Comparison of ENCODE assay signal across 8 mouse cellular contexts in the genomic region with DNA sequence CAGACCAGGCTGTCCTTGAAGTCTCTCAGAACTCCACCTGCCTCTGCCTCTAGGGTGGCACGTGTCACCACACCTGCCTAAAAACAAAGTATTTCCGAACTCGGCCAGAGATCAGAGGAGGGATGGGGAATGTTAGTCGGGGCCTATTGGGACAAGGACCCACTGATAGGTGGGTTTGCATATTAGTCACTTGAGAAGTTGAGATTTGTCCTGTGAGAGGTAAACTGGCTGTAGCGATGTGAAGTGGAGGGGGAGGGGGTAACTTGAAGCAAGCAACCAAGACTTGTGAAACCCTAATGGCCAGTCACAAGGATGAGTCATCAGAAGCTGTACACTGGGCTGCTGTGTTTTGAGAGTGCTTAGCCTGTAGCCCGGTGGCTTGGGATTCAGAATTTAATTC. TPM values are rescaled to one million over a fixed set of nuclear protein-coding genes. Genes with fewer than 3 reads are reported as not detected.
DNase-seq lines count a peak whose midpoint lies in the region; ATAC-seq and TF ChIP-seq lines count a peak whose summit lies in the region.

No protein-coding gene starts in this region.

- peak overlapping the region; percentile 83 for H3K4me3 ChIP-seq in embryonic fibroblast, embryonic 13.5 days (ENCODE audit: insufficient read depth, low read length)
- peak overlapping the region; percentile 90 for H3K4me3 ChIP-seq in limb, embryonic 13.5 days
- peak overlapping the region; percentile 62 for H3K4me3 ChIP-seq in midbrain, embryonic 15.5 days

- peak overlapping the region; percentile 96 for H3K9ac ChIP-seq in limb, embryonic 13.5 days
- H3K9ac ChIP-seq in midbrain, embryonic 15.5 days = peak overlapping the region; percentile 91; the same call in 1 of the 2 replicates

- no peaks in the 10 kb centered on the region for H3K27me3 ChIP-seq in limb, embryonic 13.5 days
- H3K27me3 ChIP-seq in midbrain, embryonic 15.5 days (replicated peaks) = no peaks in the 10 kb centered on the region

- 8% methylated on average over 6 of the region's 6 CpGs for WGBS in limb, embryonic 13.5 days
- WGBS in midbrain, embryonic 15.5 days = 37% methylated on average over 6 of the region's 6 CpGs

- no peak for TF ChIP-seq POLR2A in embryonic fibroblast, embryonic 13.5 days (IDR thresholded peaks at IDR 0.05; ENCODE audit: low read depth, low read length)

- DNase-seq in B cell, adult 2 months = peak; percentile 35 to 37
- DNase-seq in NIH3T3 (ENCODE audit: low read depth) = peak; percentile 83
- peak; percentile 10 for DNase-seq in heart, postnatal 4 days
- DNase-seq in thymus, postnatal 4 days = peak; percentile 30
- no peak for DNase-seq in frontal cortex, postnatal 36 days (ENCODE audit: low spot score in 2 of 2)

- H3K9me3 ChIP-seq in limb, embryonic 13.5 days = no peaks in the 10 kb centered on the region
- H3K9me3 ChIP-seq in midbrain, embryonic 15.5 days = no peaks in the 10 kb centered on the region

- peaks cover 14% of the 10 kb centered on the region for H3K36me3 ChIP-seq in limb, embryonic 13.5 days
- peaks cover 4% of the 10 kb centered on the region; the same call in 1 of the 2 replicates for H3K36me3 ChIP-seq in midbrain, embryonic 15.5 days (replicated peaks)

- TF ChIP-seq CTCF in embryonic fibroblast, embryonic 13.5 days (IDR thresholded peaks at IDR 0.05; ENCODE audit: borderline replicate concordance, insufficient read depth, low read length) = no peak

- H3K4me1 ChIP-seq in embryonic fibroblast, embryonic 13.5 days (ENCODE audit: control insufficient read depth, insufficient read depth, low read length) = peaks cover 3% of the 10 kb centered on the region
- peaks cover 31% of the 10 kb centered on the region for H3K4me1 ChIP-seq in limb, embryonic 13.5 days
- H3K4me1 ChIP-seq in midbrain, embryonic 15.5 days = peaks cover 31% of the 10 kb centered on the region

- peak overlapping the region; percentile 54 for H3K27ac ChIP-seq in embryonic fibroblast, embryonic 13.5 days (ENCODE audit: insufficient read depth, low read length)
- H3K27ac ChIP-seq in limb, embryonic 13.5 days = 0 out of 2 replicates have a peak overlapping the region, but pooled peaks have one; percentile 22
- H3K27ac ChIP-seq in midbrain, embryonic 15.5 days = no peak overlapping the region

- H3K4me2 ChIP-seq in limb, embryonic 13.5 days (replicated peaks) = peak overlapping the region; percentile 86
- H3K4me2 ChIP-seq in midbrain, embryonic 15.5 days = peak overlapping the region; percentile 52

- ATAC-seq in limb, embryonic 13.5 days (ENCODE audit: low FRiP score, low read depth) = no peak
- ATAC-seq in midbrain, embryonic 15.5 days (replicated peaks) = no peak

RNA-seq across cellular contexts. Expression of a gene that starts 1.5 kb away (rescaled TPM):
- not detected in 2 replicates for polyA plus RNA-seq in embryonic fibroblast, embryonic 13.5 days (2011; ENCODE audit: insufficient read length, low read depth, missing spikeins)
- total RNA-seq in heart, postnatal 4 days (2021) = not detected
- polyA plus RNA-seq in limb, embryonic 13.5 days (2015; fragmentation: Nextera tagmentation; extraction: Ambion mirVana) = 0.52 and 0.53 TPM in 2 replicates
- 0.47 and 0.54 TPM in 2 replicates for polyA plus RNA-seq in midbrain, embryonic 15.5 days (2015; fragmentation: Nextera tagmentation; extraction: Ambion mirVana)

RNA-seq across cellular contexts. Expression of a gene that starts 2.8 kb away (rescaled TPM):
- 71.6 and 89.0 TPM in 2 replicates for polyA plus RNA-seq in embryonic fibroblast, embryonic 13.5 days (2011; ENCODE audit: insufficient read length, low read depth, missing spikeins)
- 10 to 100 TPM; 49.5 to 55.0 TPM for total RNA-seq in heart, postnatal 4 days (2021)
- 146 and 156 TPM in 2 replicates for polyA plus RNA-seq in limb, embryonic 13.5 days (2015; fragmentation: Nextera tagmentation; extraction: Ambion mirVana)
- polyA plus RNA-seq in midbrain, embryonic 15.5 days (2015; fragmentation: Nextera tagmentation; extraction: Ambion mirVana) = 135 and 146 TPM in 2 replicates

RNA-seq across cellular contexts. Expression of a gene that starts 25.4 kb away (rescaled TPM):
- polyA plus RNA-seq in embryonic fibroblast, embryonic 13.5 days (2011; ENCODE audit: insufficient read length, low read depth, missing spikeins) = 1.5 and 7.1 TPM in 2 replicates
- total RNA-seq in heart, postnatal 4 days (2021) = 1 to 10 TPM; 5.7 to 6.0 TPM
- 23.3 and 23.6 TPM in 2 replicates for polyA plus RNA-seq in limb, embryonic 13.5 days (2015; fragmentation: Nextera tagmentation; extraction: Ambion mirVana)
- polyA plus RNA-seq in midbrain, embryonic 15.5 days (2015; fragmentation: Nextera tagmentation; extraction: Ambion mirVana) = 6.1 and 7.6 TPM in 2 replicates

RNA-seq across cellular contexts. Expression of a gene that starts 44.1 kb away (rescaled TPM):
- not detected in 2 replicates for polyA plus RNA-seq in embryonic fibroblast, embryonic 13.5 days (2011; ENCODE audit: insufficient read length, low read depth, missing spikeins)
- not detected for total RNA-seq in heart, postnatal 4 days (2021)
- polyA plus RNA-seq in limb, embryonic 13.5 days (2015; fragmentation: Nextera tagmentation; extraction: Ambion mirVana) = not detected in 2 replicates
- not detected in 2 replicates for polyA plus RNA-seq in midbrain, embryonic 15.5 days (2015; fragmentation: Nextera tagmentation; extraction: Ambion mirVana)

Comparison
In these comparisons a context has a peak if more than half of its experiments do, and no peak if none do; other contexts are left out.
1. DNase-seq: peak in B cell, adult 2 months (2 of 2), NIH3T3 (single experiment), heart, postnatal 4 days (single experiment) and thymus, postnatal 4 days (single experiment); none in frontal cortex, postnatal 36 days (0 of 2).
2. Peak in every context shown above with its lines, with median percentiles within 50 percentile points of each other: H3K4me3 ChIP-seq.